Mouse (Mus musculus) spleen, embryonic (tissue): ENCODE measurements around the gene Ccdc180.

Experiments used
- CTCF ChIA-PET: fragments of 350-600 bp; sonication (Branson Sonifier 250); formaldehyde crosslinking; loops from one replicate; lab custom pipeline; 2022; lab: Charles Lee

Gene Ccdc180

GRCm38 (mm10) chr4:45890066-45890761 is at the start of gene Ccdc180:
TSS of gene Ccdc180 (plus strand) at chr4:45890303.
- CTCF ChIA-PET = no interaction called here

GRCm38 (mm10) chr4:45844355-45844754 is 45.7 kb upstream of the Ccdc180 start:
- CTCF ChIA-PET = interaction anchor here (0.6 kb wide), 2 partner anchors 263 to 432 kb away, joined by 3 to 5 read pairs; no protein-coding TSS in a partner anchor

DNA sequence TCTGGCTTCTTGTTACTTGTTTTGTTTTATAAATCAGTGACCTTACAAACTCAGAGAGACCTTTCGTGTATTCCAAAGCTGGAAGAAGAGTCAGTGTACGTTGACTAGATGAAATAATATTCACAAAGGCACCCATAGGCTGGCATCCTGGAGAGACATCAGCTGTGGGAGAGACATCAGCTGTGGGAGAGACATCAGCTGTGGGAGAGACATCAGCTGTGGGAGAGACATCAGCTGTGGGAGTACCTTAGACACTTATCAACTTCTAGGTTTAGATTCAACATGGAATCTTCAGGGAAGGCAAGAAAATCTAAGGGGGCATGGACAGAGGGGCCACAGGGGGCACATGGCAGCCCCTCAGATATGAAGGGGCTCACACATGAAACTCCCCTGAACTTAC is 43.8 kb upstream of the Ccdc180 start:
- CTCF ChIA-PET = no interaction called here

GRCm38 (mm10) chr4:45848109-45848824 is 41.8 kb upstream of the Ccdc180 start, which contains the start of gene Stra6l:
TSS of gene Stra6l (plus strand) at chr4:45848664.
- CTCF ChIA-PET = interaction anchor here (0.6 to 0.7 kb wide), 2 partner anchors 49 to 766 kb away, joined by 3 to 6 read pairs; no protein-coding TSS in a partner anchor

DNA sequence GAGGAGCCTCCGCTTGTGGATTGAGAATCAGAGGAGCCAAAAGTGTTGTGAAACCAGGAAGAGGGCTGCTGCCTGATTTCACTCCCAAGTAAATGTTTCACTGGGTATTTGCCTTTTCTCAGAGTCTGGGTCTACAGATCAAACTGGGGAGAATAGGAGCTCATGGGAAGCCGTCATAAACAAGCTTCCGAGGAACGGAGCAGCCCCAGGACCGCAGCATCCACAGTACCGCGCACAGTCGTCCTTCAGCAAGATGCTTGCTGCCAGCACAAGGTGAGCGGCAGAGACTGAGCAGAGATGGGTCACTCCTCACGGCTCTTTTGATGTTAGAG is 41.3 kb upstream of the Ccdc180 start:
- CTCF ChIA-PET = no interaction called here

DNA sequence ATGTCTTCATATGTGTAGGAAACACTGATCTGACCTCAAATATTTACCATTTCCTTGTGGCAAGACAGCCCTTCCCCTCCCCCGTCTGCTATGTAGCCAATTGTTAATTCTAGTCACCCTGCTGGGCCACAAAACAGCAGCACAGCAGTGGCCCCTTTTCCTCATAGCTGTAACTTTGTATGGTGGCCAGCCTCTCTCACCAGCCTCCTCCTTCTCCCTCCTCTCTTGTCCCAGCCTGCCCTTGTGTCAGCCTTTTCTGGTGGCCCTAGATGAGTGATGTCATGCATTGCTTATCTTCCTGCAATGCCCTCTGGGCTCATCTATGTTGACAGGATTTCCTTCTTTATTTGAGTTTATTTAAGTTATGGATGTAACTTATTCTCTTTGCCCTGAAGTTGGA is 40.7 kb upstream of the Ccdc180 start:
- CTCF ChIA-PET = no interaction called here

GRCm38 (mm10) chr4:45851640-45852051 is 38.5 kb upstream of the Ccdc180 start:
- CTCF ChIA-PET = no interaction called here

GRCm38 (mm10) chr4:45853496-45854246 is 36.4 kb upstream of the Ccdc180 start:
- CTCF ChIA-PET = interaction anchor here (0.7 kb wide), 1 partner anchor 182 kb away, joined by 3 read pairs; no protein-coding TSS in a partner anchor

DNA sequence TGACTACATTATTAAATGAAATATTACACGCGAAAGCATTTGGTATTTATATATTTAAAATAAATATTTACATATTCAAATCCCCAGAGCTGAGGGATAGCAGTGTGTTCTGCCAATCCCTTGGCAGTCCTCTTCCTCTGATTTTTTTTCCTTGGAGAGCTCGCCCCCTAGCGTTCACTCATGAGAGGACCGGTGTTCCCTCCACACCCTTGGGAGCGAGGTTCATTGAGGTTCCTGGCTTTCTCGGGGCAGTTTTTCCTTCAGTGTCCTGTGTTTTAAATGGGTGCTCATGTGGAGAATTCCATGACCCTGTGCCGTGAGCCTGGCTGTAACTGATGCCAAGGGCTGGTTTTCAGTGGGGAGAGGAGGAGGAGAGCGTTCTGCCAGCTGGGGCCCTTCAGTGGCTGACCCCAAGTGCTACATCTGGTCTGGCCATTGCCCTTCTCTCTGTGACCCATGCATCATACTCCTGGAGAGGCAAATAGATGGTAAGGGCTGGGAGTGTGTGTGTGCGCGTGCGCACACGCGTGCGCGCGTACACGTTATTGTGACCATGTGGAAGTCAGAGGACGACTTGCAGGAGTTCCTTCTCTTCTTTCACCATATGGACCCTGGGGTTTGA is 34.2 kb upstream of the Ccdc180 start:
- CTCF ChIA-PET = interaction anchor here (0.6 to 1.2 kb wide), 2 partner anchors 17 to 39 kb away, joined by 4 to 6 read pairs; no protein-coding TSS in a partner anchor

GRCm38 (mm10) chr4:45861160-45861559 is 28.9 kb upstream of the Ccdc180 start:
- CTCF ChIA-PET = no interaction called here

GRCm38 (mm10) chr4:45867416-45867815 is 22.7 kb upstream of the Ccdc180 start:
- CTCF ChIA-PET = no interaction called here

GRCm38 (mm10) chr4:45869021-45869815 is 20.9 kb upstream of the Ccdc180 start:
- CTCF ChIA-PET = no interaction called here

DNA sequence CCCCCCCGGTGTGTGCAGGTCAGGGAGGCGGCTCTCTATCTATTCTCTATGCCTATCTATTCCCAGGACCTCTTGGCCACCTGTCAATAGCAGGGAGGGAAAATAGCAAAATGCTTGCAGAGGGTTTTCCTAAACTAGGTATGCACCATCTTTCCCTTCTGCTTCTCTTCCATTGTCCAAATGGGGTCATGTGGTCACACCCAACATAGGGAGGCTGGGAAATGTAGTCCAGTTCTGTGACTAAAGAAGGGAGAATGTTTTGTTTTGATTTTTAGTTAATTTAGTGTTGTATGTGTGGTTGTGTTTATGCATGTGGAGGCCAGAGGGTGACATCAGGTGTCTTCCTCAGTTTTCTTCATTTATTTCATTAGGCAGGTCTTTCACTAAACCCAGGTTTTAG is 18.0 kb upstream of the Ccdc180 start:
- CTCF ChIA-PET = no interaction called here

DNA sequence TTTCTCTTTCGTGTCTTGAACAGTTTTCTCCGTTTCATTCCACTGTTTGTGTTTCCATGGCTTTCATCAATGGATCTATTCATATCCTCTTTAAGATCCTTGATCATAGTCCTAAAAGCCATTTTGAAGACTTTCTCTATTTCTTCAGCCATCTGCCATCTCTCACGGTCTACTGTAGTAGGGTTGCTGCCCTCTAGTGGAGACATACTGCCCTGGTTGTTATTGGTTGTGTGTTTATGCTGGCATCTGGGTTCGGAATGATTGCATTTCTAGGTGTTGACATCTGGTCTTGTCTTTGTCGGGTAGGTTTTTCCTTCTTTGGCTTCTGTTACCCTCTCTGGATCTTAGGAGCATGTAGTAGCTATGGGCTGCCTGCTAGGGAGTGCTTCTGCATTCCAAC is 11.2 kb upstream of the Ccdc180 start:
- CTCF ChIA-PET = no interaction called here

- CTCF ChIA-PET = no interaction called here
These were observed 7.6 kb upstream of the Ccdc180 start for GRCm38 (mm10) chr4:45882521-45882920.

DNA sequence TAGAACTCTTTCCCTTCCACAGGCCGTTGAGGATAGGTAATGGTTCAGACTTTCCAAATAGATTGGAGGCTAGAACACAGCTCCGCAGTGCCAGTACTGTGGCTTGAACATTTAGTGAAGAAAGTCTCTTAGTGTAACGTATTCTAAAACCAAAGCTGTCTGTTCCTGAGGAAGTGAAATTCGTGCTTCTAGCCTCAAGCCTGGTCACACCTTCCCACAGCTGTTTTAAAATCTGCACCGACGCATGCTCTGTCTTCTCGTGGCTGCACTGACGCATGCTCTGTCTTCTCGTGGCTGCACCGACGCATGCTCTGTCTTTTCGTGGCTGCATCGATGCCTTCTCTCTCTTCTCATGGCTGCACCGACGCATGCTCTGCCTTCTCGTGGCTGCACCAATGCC is 6.9 kb upstream of the Ccdc180 start:
- CTCF ChIA-PET = no interaction called here

DNA sequence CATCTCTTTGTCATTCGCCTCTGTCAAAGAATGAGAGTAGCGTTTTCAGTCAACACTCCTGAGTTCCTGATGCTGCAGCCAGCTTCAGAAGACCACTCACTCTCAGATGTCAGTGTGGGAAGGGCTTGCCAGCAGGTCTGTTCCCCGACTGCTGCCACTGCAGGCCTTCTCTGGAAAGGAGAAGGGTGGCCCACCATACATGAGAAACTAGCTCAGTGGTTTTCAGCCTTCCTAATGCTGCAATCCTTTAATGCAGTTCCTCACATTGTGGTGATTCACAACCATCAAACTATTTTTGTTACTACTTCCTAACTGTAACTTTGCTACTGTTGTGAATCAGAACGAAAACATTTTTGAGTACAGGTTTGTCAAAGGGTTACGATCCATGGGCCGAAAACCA is 616 bp upstream of the Ccdc180 start:
- CTCF ChIA-PET = no interaction called here

DNA sequence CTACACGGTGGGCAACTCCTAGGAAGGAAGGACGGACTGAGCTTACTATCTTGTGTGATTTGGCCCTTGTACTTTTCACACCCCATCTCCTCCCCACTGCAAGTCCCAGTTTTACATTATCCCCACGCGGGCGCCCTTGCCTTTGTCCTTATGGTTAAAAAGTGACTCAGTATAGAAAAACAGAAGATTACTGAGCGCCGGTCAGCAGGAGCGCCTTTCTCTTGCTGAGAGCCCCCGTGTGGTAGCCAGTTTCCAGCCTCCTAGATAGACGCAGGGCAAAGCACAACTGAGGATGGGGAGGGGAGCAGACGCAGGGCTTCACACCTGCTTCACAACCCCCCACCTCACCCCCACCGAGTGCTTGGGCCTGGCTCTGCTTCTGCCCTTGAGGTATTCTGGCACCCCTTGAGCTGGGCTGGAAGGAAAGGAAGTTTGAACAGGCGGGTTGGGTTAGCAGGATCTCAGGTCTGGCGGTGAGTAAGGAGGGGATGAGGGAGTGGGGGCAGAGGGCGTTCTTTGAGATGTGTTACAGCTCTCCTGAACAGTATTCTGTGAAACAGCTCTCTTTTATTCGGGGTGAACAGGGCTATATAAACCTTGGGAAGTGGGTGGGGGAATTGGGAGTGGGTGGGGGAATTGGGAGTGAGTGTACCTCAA is 6.5 kb downstream of the Ccdc180 start:
- CTCF ChIA-PET = no interaction called here

- CTCF ChIA-PET = no interaction called here
These were observed 8.3 kb downstream of the Ccdc180 start for GRCm38 (mm10) chr4:45898413-45898812.

GRCm38 (mm10) chr4:45909256-45909655 is 19.2 kb downstream of the Ccdc180 start:
- CTCF ChIA-PET = no interaction called here
